Comparison of ENCODE assay signal across 28 mouse cellular contexts in genomic region chr8:122844161-122844560, GRCm38 (mm10). TPM values are rescaled to one million over a fixed set of nuclear protein-coding genes. Genes with fewer than 3 reads are reported as not detected.
"Had no signal": no experiment of that assay in that cellular context is flagged by ENCODE, and none has a peak within 500 bp of the region (broad histone marks: within the 10 kb centered on the region; RNA-seq: fewer than 3 reads in every experiment).

No protein-coding gene starts in this region.

- H3K9ac ChIP-seq: embryonic facial prominence, embryonic 12.5 days; embryonic facial prominence, embryonic 13.5 days; embryonic facial prominence, embryonic 15.5 days; forebrain, embryonic 12.5 days; forebrain, embryonic 13.5 days; forebrain, embryonic 15.5 days; forebrain, postnatal 0 days had no signal

- H3K36me3 ChIP-seq: embryonic facial prominence, embryonic 10.5 days; embryonic facial prominence, embryonic 12.5 days; embryonic facial prominence, embryonic 13.5 days; embryonic facial prominence, embryonic 15.5 days; forebrain, embryonic 10.5 days; forebrain, embryonic 12.5 days; forebrain, embryonic 15.5 days had no signal

- H3K27me3 ChIP-seq: embryonic facial prominence, embryonic 12.5 days; embryonic facial prominence, embryonic 15.5 days; forebrain, embryonic 13.5 days; forebrain, embryonic 15.5 days had no signal

- H3K4me3 ChIP-seq: embryonic facial prominence, embryonic 10.5 days; embryonic facial prominence, embryonic 12.5 days; embryonic facial prominence, embryonic 13.5 days; embryonic facial prominence, embryonic 15.5 days; erythroblast, embryonic 14.5 days; forebrain, embryonic 10.5 days; forebrain, embryonic 12.5 days; forebrain, embryonic 13.5 days; forebrain, embryonic 15.5 days; gastrocnemius, adult 2 months; heart, adult 2 months had no signal

- H3K9me3 ChIP-seq: embryonic facial prominence, embryonic 10.5 days; embryonic facial prominence, embryonic 12.5 days; embryonic facial prominence, embryonic 13.5 days; embryonic facial prominence, embryonic 15.5 days; forebrain, embryonic 10.5 days; forebrain, embryonic 12.5 days; forebrain, embryonic 13.5 days; forebrain, embryonic 15.5 days had no signal

- DNase-seq: cerebellum, adult 9-10 months; cerebellum, adult 9-11 months; cerebellum, postnatal 10 days; cerebellum, postnatal 14 days; cerebellum, postnatal 25 days; cerebellum, postnatal 36 days; embryo, embryonic 11 days; forebrain, postnatal 0 days; gastrocnemius, adult 2 months; gastrocnemius, postnatal 10 days; gastrocnemius, postnatal 14 days; gastrocnemius, postnatal 25 days; gastrocnemius, postnatal 36 days; heart, adult 11 months; heart, adult 18-20 months; heart, adult 2 months had no signal

- H3K27ac ChIP-seq: embryonic facial prominence, embryonic 10.5 days; embryonic facial prominence, embryonic 12.5 days; embryonic facial prominence, embryonic 13.5 days; embryonic facial prominence, embryonic 15.5 days; forebrain, embryonic 10.5 days; forebrain, embryonic 12.5 days; forebrain, embryonic 13.5 days; forebrain, embryonic 15.5 days; gastrocnemius, adult 2 months; heart, adult 2 months had no signal

RNA-seq across cellular contexts. Expression of gene Cdh15, which starts 3.6 kb away (rescaled TPM):
- total RNA-seq: common myeloid progenitor, adult 5-6 weeks; granulocyte monocyte progenitor cell, adult 5-6 weeks; heart, adult 18-20 months; heart, adult 2 months had no signal
- polyA plus RNA-seq: erythroblast, embryonic 14.5 days; gonadal fat pad, adult 2 months; heart, adult 2 months had no signal
